Mouse (Mus musculus): ENCODE measurements at regions not wholly inside any gene's neighbourhood (a gene's known extent, or its start where the extent isn't known, plus 50 kb on each side); places are given as distances from the start of the nearest gene placed in this dataset.

DNA sequence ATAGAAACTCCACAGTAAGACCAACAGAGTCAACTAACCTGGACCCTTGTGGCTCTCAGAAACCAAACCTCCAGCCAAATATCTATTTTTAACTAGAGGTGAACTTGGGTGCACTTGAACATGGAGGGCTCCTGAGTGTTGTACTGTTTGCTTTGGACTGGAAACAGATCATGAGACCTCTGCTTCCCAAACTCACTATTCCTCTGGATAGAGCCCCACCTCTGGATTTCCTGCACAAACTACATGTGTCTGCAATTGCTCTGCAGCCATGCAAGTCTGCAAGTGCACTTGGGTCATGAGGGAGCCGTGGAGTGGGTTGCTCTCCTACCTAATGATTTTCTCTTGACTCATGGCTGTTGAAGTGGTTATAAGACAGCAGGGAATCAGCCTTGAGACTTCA is 759.9 kb upstream of the Fam160b2 start:
- 89% methylated on average over 1 of the region's 1 CpGs for WGBS
- no peaks in the 10 kb centered on the region for H3K9me3 ChIP-seq
- H3K27me3 ChIP-seq (ENCODE audit: poor library complexity, severe bottlenecking) = no peaks in the 10 kb centered on the region
- H3K36me3 ChIP-seq (replicated peaks) = no peaks in the 10 kb centered on the region
- no peaks in the 10 kb centered on the region for H3K4me1 ChIP-seq
- H3K27ac ChIP-seq = no peak overlapping the region
- no peak overlapping the region for H3K4me3 ChIP-seq
- no peak for DNase-seq (ENCODE audit: extremely low spot score, low spot score)

DNA sequence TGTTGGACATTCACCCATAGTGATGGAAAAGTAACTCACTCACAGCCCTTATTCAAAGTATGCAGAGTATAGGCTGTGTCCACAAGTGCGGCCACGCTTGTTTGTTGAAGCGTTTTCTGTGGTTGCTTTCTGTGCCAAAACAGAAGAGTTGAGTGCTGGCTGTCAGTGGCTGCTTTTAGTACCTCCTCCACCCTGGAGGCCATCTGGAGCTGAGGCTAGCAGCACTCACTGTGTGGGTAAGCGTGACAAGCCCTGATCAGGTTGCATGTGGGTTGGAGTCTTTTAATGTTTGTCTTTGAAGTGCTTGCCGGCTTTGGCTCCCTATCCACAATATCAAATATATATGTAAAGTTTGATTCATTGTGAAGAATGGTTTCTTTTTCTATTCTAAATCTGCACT is 738.6 kb upstream of the Fam160b2 start:
- no peaks in the 10 kb centered on the region for H3K9me3 ChIP-seq
- no peaks in the 10 kb centered on the region for H3K4me1 ChIP-seq
- H3K27ac ChIP-seq = no peak overlapping the region
- no peak for DNase-seq (ENCODE audit: extremely low spot score, low spot score)
- no peaks in the 10 kb centered on the region for H3K27me3 ChIP-seq (ENCODE audit: poor library complexity, severe bottlenecking)
- no peak overlapping the region for H3K4me3 ChIP-seq
- H3K36me3 ChIP-seq (replicated peaks) = no peaks in the 10 kb centered on the region
- WGBS = 85% methylated on average over 5 of the region's 5 CpGs

DNA sequence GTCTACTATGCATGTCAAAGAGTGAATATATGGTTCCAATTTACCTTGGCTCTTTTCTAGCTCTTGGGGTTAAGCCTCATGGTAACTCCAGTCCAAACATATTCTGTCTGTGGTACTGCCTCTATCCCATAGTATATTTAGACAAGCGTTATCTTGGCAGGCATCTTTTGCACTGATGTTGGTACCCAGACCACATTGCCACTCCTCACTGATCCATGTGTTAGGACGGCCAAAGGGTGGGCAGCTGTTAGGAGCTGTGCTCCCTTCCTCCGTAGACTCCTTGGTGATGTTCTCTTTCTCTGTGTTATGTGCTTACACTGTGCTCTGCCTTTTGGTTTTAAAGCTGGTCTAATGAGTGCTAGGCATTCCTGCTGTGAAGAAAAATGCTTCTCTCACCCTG is 737.3 kb upstream of the Fam160b2 start:
- Histone ChIP-seq H3K27ac (no peak overlapping the region), H3K4me3 (no peak overlapping the region), H3K9me3 (no peaks in the 10 kb centered on the region), H3K36me3 (replicated peaks) (no peaks in the 10 kb centered on the region), H3K27me3 (ENCODE audit: poor library complexity, severe bottlenecking) (no peaks in the 10 kb centered on the region), H3K4me1 (no peaks in the 10 kb centered on the region)
- no peak for DNase-seq (ENCODE audit: extremely low spot score, low spot score)
- 92% methylated on average over 3 of the region's 3 CpGs for WGBS

DNA sequence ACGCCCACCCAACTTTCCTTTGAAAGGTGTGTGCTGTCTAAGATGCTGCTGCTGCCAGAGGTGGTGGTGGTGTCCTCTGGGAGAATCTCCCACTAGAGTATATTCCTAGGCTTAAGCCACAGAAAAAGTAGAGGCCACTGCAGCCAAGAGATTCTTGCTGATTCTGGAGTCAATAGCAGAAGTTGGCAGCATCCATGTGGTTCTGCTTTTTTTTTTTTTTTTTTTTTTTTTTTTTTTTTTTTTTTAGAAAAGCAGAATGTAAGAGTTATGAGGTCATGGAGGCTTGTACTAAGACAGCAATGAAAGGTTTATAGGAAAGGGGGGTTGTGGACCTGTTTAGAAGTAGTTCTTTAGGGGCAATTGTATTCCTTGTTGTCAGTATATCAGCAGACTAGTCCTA is 734.4 kb upstream of the Fam160b2 start:
- Histone ChIP-seq H3K27me3 (ENCODE audit: poor library complexity, severe bottlenecking) (no peaks in the 10 kb centered on the region), H3K4me3 (no peak overlapping the region), H3K27ac (no peak overlapping the region), H3K4me1 (no peaks in the 10 kb centered on the region), H3K36me3 (replicated peaks) (no peaks in the 10 kb centered on the region), H3K9me3 (no peaks in the 10 kb centered on the region)
- no peak for DNase-seq (ENCODE audit: extremely low spot score, low spot score)
- WGBS = 89% methylated on average over 1 of the region's 1 CpGs

DNA sequence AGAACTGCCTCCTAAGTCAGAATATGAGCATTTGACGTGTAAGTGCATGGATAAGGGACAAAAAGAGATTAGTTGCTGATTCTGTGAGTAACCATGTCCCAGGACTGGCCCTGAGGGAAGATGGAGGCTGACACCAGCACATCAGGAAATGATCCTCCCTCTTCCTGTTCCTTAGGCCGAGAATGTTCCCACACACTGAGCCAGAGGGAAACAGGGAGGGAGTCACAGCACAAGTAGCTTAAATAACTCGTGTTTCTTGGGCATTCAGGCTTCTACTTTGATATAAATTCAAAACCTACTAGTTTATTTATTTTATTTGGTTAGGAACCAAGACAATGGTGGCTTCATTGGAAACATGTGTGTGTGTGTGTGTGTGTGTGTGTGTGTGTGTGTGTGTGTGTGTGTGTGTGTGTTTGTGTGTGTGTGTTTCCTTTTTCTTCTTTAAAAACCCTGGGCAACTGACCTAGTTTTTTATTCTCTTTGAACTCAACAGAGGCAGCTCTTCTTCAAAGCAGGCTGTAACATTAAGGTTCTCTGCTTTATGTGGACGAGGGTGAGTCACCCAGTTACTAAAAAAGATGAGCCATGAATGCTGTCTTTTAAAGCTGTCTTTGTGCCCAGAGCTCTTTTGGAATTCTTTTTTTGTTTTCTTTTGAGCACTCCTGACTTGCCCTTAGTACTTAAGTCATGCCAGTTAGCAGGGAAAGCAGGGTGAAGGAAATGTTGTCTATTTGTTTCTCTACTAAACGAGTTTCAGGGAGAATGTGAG is 730.4 kb upstream of the Fam160b2 start:
- no peak overlapping the region for H3K4me3 ChIP-seq
- H3K4me1 ChIP-seq = no peaks in the 10 kb centered on the region
- H3K27me3 ChIP-seq (ENCODE audit: poor library complexity, severe bottlenecking) = no peaks in the 10 kb centered on the region
- no peaks in the 10 kb centered on the region for H3K9me3 ChIP-seq
- 52% methylated on average over 5 of the region's 5 CpGs for WGBS
- H3K36me3 ChIP-seq (replicated peaks) = no peaks in the 10 kb centered on the region
- no peak overlapping the region for H3K27ac ChIP-seq
- no peak for DNase-seq (ENCODE audit: extremely low spot score, low spot score)

DNA sequence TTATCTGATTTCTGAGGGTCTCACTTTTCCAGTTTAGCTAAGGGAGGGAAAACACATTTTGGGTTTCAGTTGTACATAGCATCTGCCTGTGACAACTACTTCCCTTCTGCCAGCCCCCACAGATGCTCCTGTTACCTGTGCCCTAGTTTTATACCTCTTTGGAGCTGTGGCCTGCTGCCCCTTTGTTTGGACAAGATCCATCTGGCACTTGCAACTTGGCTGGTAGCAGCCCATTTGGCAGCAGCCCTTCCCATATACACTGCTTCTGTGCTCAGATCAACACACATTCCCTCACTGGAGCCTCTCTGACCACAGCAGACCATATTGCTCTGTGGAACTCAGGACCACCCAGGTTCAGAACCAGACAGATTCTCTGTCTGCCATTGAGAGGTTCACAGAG is 728.0 kb upstream of the Fam160b2 start:
- H3K4me1 ChIP-seq = no peaks in the 10 kb centered on the region
- no peak overlapping the region for H3K27ac ChIP-seq
- no peak for DNase-seq (ENCODE audit: extremely low spot score, low spot score)
- no peak overlapping the region for H3K4me3 ChIP-seq
- no peaks in the 10 kb centered on the region for H3K36me3 ChIP-seq (replicated peaks)
- H3K9me3 ChIP-seq = no peaks in the 10 kb centered on the region
- H3K27me3 ChIP-seq (ENCODE audit: poor library complexity, severe bottlenecking) = no peaks in the 10 kb centered on the region

DNA sequence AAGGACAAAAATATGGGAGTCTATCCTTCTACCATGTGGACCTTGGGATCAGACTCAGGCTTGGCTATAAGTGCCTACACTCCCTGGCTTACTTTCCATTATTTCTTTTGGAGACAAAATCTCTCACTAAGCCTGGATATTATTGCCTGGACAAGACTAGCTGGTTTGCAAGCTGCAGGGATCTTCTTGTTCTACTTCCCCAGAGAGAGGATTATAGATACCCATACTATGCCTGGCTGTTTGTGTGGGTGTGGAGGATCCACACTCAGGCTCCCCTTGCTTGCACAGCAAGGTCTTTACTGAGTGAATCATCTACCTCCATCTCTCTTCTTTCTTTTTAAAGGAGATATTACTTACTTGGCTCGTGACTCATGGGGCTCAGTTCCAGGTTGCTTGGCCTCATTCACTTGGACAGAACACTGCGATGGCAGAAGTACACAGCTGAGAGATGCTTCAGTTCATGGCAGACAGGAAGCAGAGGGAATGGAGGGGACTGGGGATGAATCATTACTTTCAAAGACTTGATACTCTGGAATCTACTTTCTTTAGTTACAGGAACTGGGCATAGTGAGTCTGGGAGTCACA is 727.0 kb upstream of the Fam160b2 start:
- Histone ChIP-seq H3K27ac (no peak overlapping the region), H3K36me3 (replicated peaks) (no peaks in the 10 kb centered on the region), H3K27me3 (ENCODE audit: poor library complexity, severe bottlenecking) (no peaks in the 10 kb centered on the region), H3K4me1 (no peaks in the 10 kb centered on the region), H3K4me3 (no peak overlapping the region), H3K9me3 (no peaks in the 10 kb centered on the region)
- 90% methylated on average over 2 of the region's 2 CpGs for WGBS
- no peak for DNase-seq (ENCODE audit: extremely low spot score, low spot score)

DNA sequence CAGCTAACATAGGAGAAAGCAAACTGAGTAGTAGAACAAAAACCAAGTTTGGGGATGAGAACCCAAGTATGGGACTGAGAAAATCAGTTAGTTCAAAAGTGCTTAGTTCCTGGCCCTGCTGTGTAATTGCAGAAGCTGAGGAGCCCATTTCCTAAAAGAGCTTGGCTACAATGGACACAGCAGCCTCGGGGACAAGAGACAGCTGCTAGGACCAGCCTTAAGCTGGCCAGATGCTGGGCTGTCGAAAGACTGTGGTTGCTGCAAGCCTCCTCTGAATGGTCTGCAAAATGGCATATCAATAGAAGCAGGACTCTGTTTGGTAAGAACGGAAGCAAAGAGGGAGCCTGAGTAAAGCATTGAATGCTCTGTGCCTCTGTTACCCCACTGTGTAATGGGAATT is 715.6 kb upstream of the Fam160b2 start:
- DNase-seq (ENCODE audit: extremely low spot score, low spot score) = no peak
- Histone ChIP-seq H3K4me1 (no peaks in the 10 kb centered on the region), H3K27me3 (ENCODE audit: poor library complexity, severe bottlenecking) (no peaks in the 10 kb centered on the region), H3K4me3 (no peak overlapping the region), H3K27ac (no peak overlapping the region), H3K9me3 (no peaks in the 10 kb centered on the region), H3K36me3 (replicated peaks) (no peaks in the 10 kb centered on the region)
- 74% methylated on average over 3 of the region's 3 CpGs for WGBS

DNA sequence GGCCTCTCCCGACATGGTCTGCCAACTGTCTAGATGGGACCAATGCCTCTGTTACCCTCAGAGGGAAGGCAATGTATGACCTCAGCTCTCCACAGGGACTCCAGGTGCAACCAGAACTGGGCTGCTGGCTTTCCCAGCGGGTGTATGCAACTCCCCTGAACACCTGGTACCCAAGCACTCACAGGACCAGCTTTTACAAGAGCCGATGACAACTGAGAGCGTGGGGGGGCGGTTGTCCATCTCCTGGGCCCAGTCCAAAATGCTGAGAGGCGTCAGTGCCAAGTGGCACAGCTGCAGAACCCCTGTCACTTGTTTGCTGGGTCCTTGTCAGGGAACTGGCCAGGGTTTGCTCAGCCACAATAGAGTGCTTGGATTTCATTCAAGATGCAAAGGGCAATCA is 700.1 kb upstream of the Fam160b2 start:
- Histone ChIP-seq H3K27me3 (ENCODE audit: poor library complexity, severe bottlenecking) (no peaks in the 10 kb centered on the region), H3K4me3 (no peak overlapping the region), H3K27ac (no peak overlapping the region), H3K4me1 (no peaks in the 10 kb centered on the region), H3K36me3 (replicated peaks) (no peaks in the 10 kb centered on the region), H3K9me3 (no peaks in the 10 kb centered on the region)
- DNase-seq (ENCODE audit: extremely low spot score, low spot score) = no peak
- WGBS = 78% methylated on average over 6 of the region's 6 CpGs

DNA sequence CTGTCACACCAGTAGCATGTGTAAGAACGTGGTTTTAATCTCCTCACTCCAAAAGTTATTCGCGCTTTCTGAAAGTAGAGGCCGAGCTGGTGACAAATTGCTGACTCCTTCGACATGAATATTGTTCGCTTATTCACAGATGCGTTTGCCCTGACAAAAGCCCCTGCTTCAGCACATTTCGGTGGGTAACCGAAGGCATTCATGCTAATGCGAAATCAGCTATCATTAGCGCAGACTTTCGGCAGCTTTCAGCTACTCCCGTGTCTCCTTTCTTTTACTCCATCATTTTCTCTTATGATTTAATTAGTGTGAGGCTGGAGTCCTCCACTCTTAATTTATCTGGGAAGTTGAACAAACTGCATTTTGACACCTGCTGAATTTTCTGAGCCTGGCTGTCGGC is 681.9 kb upstream of the Fam160b2 start:
- no peak for DNase-seq (ENCODE audit: extremely low spot score, low spot score)
- Histone ChIP-seq H3K36me3 (replicated peaks) (no peaks in the 10 kb centered on the region), H3K4me1 (peaks cover 3% of the 10 kb centered on the region), H3K27ac (no peak overlapping the region), H3K4me3 (no peak overlapping the region), H3K27me3 (ENCODE audit: poor library complexity, severe bottlenecking) (peaks cover 11% of the 10 kb centered on the region), H3K9me3 (no peaks in the 10 kb centered on the region)
- 89% methylated on average over 14 of the region's 14 CpGs for WGBS

DNA sequence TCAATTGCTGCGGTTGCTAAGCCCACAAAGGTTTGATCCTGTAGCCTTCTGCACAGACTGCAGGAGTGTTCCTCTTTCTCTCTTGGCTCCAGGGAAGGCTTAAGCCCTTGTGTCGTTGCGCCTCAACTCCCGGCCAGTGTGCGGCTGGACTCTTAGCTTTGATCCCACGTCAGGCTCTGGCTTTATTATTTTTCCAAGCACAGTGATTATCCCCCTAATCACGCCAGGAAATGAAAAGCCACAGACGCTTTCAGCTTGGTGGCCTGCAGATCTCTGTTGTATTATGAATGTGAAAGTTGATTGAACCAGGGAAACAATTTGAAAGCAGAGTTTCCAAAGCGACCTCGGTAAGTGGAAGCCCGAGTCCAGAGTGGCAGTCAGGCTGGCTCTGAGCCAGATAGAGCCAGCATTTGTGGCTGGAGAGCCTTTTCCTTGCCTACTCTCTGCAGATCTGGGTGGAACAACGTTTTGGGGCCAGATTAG is 676.7 kb upstream of the Fam160b2 start:
- no peak overlapping the region; the same call in 1 of the 2 replicates for H3K4me3 ChIP-seq
- peak overlapping the region; percentile 30; the same call in 1 of the 2 replicates for H3K27ac ChIP-seq
- DNase-seq (ENCODE audit: extremely low spot score, low spot score) = peak; percentile 35
- peaks cover 14% of the 10 kb centered on the region for H3K4me1 ChIP-seq
- 33% methylated on average over 12 of the region's 12 CpGs for whole genome bisulfite sequencing
- peaks cover 24% of the 10 kb centered on the region for H3K27me3 ChIP-seq (ENCODE audit: poor library complexity, severe bottlenecking)
- no peaks in the 10 kb centered on the region for H3K36me3 ChIP-seq (replicated peaks)
- no peaks in the 10 kb centered on the region for H3K9me3 ChIP-seq

DNA sequence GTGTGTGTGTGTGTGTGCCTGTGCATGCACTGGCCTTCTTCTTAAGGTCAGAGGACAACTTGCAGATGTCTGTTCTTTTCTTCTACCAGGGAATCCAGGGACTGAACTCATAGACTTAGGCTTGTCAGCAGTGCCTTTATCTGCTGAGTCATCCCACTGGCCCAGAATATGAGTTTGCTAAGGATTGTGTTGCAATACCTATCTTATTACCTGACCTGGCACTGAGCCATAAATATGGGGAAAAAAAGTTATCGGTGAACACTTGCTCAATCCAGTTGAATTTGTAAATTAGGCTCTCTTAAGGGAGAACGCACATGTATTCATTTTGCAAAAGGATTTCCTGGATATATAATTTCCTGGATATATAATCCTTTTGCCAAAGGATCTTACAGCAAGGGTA is 672.8 kb upstream of the Fam160b2 start:
- no peak for DNase-seq (ENCODE audit: extremely low spot score, low spot score)
- H3K27ac ChIP-seq = no peak overlapping the region
- peaks cover 17% of the 10 kb centered on the region for H3K4me1 ChIP-seq
- peaks cover 14% of the 10 kb centered on the region for H3K27me3 ChIP-seq (ENCODE audit: poor library complexity, severe bottlenecking)
- H3K36me3 ChIP-seq (replicated peaks) = no peaks in the 10 kb centered on the region
- no peaks in the 10 kb centered on the region for H3K9me3 ChIP-seq
- 100% methylated on average over 2 of the region's 2 CpGs for WGBS
- no peak overlapping the region for H3K4me3 ChIP-seq

DNA sequence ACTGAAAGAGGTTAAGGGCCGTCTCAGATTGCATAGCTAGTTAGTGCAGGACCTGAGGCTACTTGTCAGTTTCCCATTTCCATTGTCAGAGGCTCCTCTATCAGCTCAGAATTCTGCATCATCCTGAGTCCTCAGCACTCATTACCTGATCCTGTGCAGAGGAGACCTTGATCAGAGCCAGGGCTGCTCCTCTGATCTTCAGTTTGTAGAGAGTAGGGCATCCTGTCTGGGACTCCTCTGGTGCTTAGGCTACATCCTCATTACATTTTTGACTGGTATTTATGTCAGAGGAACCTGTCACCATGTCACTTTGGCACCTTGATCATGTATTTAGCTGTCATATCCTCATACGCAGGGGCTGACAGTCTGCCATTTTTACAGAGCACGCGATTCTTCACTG is 658.0 kb upstream of the Fam160b2 start:
- DNase-seq (ENCODE audit: extremely low spot score, low spot score) = no peak
- Histone ChIP-seq H3K27me3 (ENCODE audit: poor library complexity, severe bottlenecking) (no peaks in the 10 kb centered on the region), H3K4me3 (no peak overlapping the region), H3K9me3 (no peaks in the 10 kb centered on the region), H3K36me3 (replicated peaks) (no peaks in the 10 kb centered on the region), H3K27ac (no peak overlapping the region), H3K4me1 (no peaks in the 10 kb centered on the region)
- WGBS = 85% methylated on average over 4 of the region's 4 CpGs
